Comparison of ENCODE assay signal across 31 mouse cellular contexts in the genomic region with DNA sequence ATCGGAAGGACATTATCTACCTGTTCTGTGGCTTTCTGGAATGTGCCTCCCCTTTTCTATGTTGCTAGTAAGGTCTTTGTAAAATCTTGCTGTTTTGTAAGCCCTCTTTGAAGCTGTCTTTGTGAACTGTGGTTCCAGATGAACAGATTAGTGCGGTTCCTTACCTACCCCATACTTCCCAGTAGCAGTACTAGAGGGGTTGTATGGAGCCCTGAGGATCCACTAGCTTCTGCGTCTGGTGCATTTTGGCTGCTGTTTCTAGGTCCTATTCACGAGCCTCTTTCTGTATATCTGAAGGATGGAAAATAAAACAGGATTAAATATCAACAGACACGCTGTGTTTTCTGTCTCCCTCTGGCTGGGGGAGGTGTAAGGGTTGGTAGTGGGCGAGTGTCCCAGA. TPM values are rescaled to one million over a fixed set of nuclear protein-coding genes. Genes with fewer than 3 reads are reported as not detected.
A peak's percentile ranks its signal among the peaks of the same experiment; 100 is the strongest.
DNase-seq lines count a peak whose midpoint lies in the region; ATAC-seq lines count a peak whose summit lies in the region.
"Had no signal": no experiment of that assay in that cellular context is flagged by ENCODE, and none has a peak within 500 bp of the region (broad histone marks: within the 10 kb centered on the region; RNA-seq: fewer than 3 reads in every experiment).

No protein-coding gene starts in this region.

- intact Hi-C loops in heart, postnatal 36 days (cut with DNase I), result no loop called here

- DNase-seq in hindbrain, embryonic 14.5 days (ENCODE audit: low spot score), result no peak
- no peak for DNase-seq in kidney, adult 11 months
- peak; percentile 74 for DNase-seq in A20 (ENCODE audit: low read depth, low spot score)
- no peak for DNase-seq in heart, postnatal 36 days
- DNase-seq: adrenal gland, postnatal 25 days; cerebellum, adult 18-20 months; cerebellum, postnatal 14 days; forebrain, postnatal 0 days; gastrocnemius, postnatal 10 days; heart, postnatal 14 days; layer of hippocampus, postnatal 36 days; left cerebral cortex, postnatal 4 days; liver, postnatal 0 days; lung, postnatal 4 days; right cerebral cortex, postnatal 25 days had no signal

- peak overlapping the region; percentile 51; the same call in 1 of the 2 replicates for H3K27ac ChIP-seq in hindbrain, embryonic 14.5 days
- no peak overlapping the region for H3K27ac ChIP-seq in hindbrain, embryonic 12.5 days
- H3K27ac ChIP-seq in kidney, embryonic 15.5 days, result peak overlapping the region; percentile 100
- H3K27ac ChIP-seq in neural tube, embryonic 13.5 days (replicated peaks), result peak overlapping the region; percentile 100
- H3K27ac ChIP-seq: forebrain, embryonic 12.5 days; liver, embryonic 12.5 days; midbrain, embryonic 13.5 days had no signal

- H3K27me3 ChIP-seq in hindbrain, embryonic 14.5 days (ENCODE audit: control insufficient read depth, insufficient read depth, low read length), result peaks cover 98% of the 10 kb centered on the region
- H3K27me3 ChIP-seq in hindbrain, embryonic 12.5 days, result peaks cover 97% of the 10 kb centered on the region
- no peaks in the 10 kb centered on the region for H3K27me3 ChIP-seq in kidney, embryonic 15.5 days
- no peaks in the 10 kb centered on the region for H3K27me3 ChIP-seq in neural tube, embryonic 13.5 days

- no peaks in the 10 kb centered on the region for H3K9me3 ChIP-seq in hindbrain, embryonic 14.5 days (ENCODE audit: control insufficient read depth, low read length)
- no peaks in the 10 kb centered on the region for H3K9me3 ChIP-seq in hindbrain, embryonic 12.5 days (replicated peaks)
- H3K9me3 ChIP-seq in kidney, embryonic 15.5 days (replicated peaks), result no peaks in the 10 kb centered on the region
- H3K9me3 ChIP-seq in neural tube, embryonic 13.5 days, result no peaks in the 10 kb centered on the region
- H3K9me3 ChIP-seq: forebrain, embryonic 12.5 days; liver, embryonic 12.5 days; megakaryocyte, embryonic 14.5 days; midbrain, embryonic 13.5 days; stomach, embryonic 15.5 days had no signal

- H3K4me1 ChIP-seq in hindbrain, embryonic 14.5 days (replicated peaks; ENCODE audit: control insufficient read depth, insufficient read depth, low read length), result no peaks in the 10 kb centered on the region
- H3K4me1 ChIP-seq in hindbrain, embryonic 12.5 days, result peaks cover 6% of the 10 kb centered on the region; the same call in 1 of the 2 replicates
- H3K4me1 ChIP-seq in kidney, embryonic 15.5 days, result peaks cover 42% of the 10 kb centered on the region
- H3K4me1 ChIP-seq in neural tube, embryonic 13.5 days (replicated peaks), result peaks cover 44% of the 10 kb centered on the region
- H3K4me1 ChIP-seq: stomach, embryonic 15.5 days had no signal

- H3K9ac ChIP-seq in hindbrain, embryonic 14.5 days, result peak overlapping the region; percentile 34; the same call in 1 of the 2 replicates
- no peak overlapping the region for H3K9ac ChIP-seq in hindbrain, embryonic 12.5 days
- H3K9ac ChIP-seq in kidney, embryonic 15.5 days, result peak overlapping the region; percentile 96
- peak overlapping the region; percentile 100 for H3K9ac ChIP-seq in neural tube, embryonic 13.5 days
- H3K9ac ChIP-seq: forebrain, embryonic 12.5 days; forebrain, postnatal 0 days; liver, embryonic 12.5 days; liver, postnatal 0 days; midbrain, embryonic 13.5 days; stomach, embryonic 15.5 days had no signal

- WGBS in hindbrain, embryonic 14.5 days, result 10% methylated on average over 6 of the region's 6 CpGs
- WGBS in hindbrain, embryonic 12.5 days, result 10% methylated on average over 6 of the region's 6 CpGs
- WGBS in kidney, embryonic 15.5 days, result 32% methylated on average over 6 of the region's 6 CpGs
- 14% methylated on average over 6 of the region's 6 CpGs for WGBS in neural tube, embryonic 13.5 days

- peak overlapping the region; percentile 10; the same call in 1 of the 2 replicates for H3K4me3 ChIP-seq in hindbrain, embryonic 14.5 days (replicated peaks; ENCODE audit: low read length)
- no peak overlapping the region for H3K4me3 ChIP-seq in hindbrain, embryonic 12.5 days
- peak overlapping the region; percentile 80 for H3K4me3 ChIP-seq in kidney, embryonic 15.5 days (replicated peaks)
- H3K4me3 ChIP-seq in neural tube, embryonic 13.5 days, result peak overlapping the region; percentile 99
- H3K4me3 ChIP-seq: erythroblast, embryonic 14.5 days; forebrain, embryonic 12.5 days; liver, embryonic 12.5 days; megakaryocyte, embryonic 14.5 days; midbrain, embryonic 13.5 days; stomach, embryonic 15.5 days had no signal

- peak overlapping the region; percentile 46 for H3K4me2 ChIP-seq in hindbrain, embryonic 14.5 days (replicated peaks)
- no peak overlapping the region for H3K4me2 ChIP-seq in hindbrain, embryonic 12.5 days (replicated peaks)
- peak overlapping the region; percentile 90 for H3K4me2 ChIP-seq in kidney, embryonic 15.5 days
- H3K4me2 ChIP-seq in neural tube, embryonic 13.5 days, result peak overlapping the region; percentile 96
- H3K4me2 ChIP-seq: forebrain, embryonic 12.5 days; liver, embryonic 12.5 days; midbrain, embryonic 13.5 days; stomach, embryonic 15.5 days had no signal

- no peaks in the 10 kb centered on the region for H3K36me3 ChIP-seq in hindbrain, embryonic 14.5 days (replicated peaks; ENCODE audit: control insufficient read depth, insufficient read depth)
- no peaks in the 10 kb centered on the region for H3K36me3 ChIP-seq in hindbrain, embryonic 12.5 days
- H3K36me3 ChIP-seq in kidney, embryonic 15.5 days, result no peaks in the 10 kb centered on the region
- H3K36me3 ChIP-seq in neural tube, embryonic 13.5 days, result no peaks in the 10 kb centered on the region
- H3K36me3 ChIP-seq: forebrain, embryonic 12.5 days; liver, embryonic 12.5 days; midbrain, embryonic 13.5 days; stomach, embryonic 15.5 days had no signal

- no peak for ATAC-seq in hindbrain, embryonic 14.5 days (ENCODE audit: low FRiP score)
- no peak for ATAC-seq in hindbrain, embryonic 12.5 days (ENCODE audit: low FRiP score)
- ATAC-seq in kidney, embryonic 15.5 days (replicated peaks; ENCODE audit: low FRiP score), result no peak
- ATAC-seq in neural tube, embryonic 13.5 days (ENCODE audit: low read depth), result no peak
- ATAC-seq: forebrain, postnatal 0 days; intestine, postnatal 0 days; liver, embryonic 12.5 days; liver, postnatal 0 days; midbrain, embryonic 13.5 days had no signal

RNA-seq across cellular contexts. Expression of a gene that starts 2.4 kb away (rescaled TPM):
- polyA plus RNA-seq in hindbrain, embryonic 14.5 days (2014; fragmentation: Nextera tagmentation; extraction: Ambion mirVana), result 71.4 and 90.1 TPM in 2 replicates
- 60.0 and 64.5 TPM in 2 replicates for polyA plus RNA-seq in hindbrain, embryonic 12.5 days (2016; fragmentation: Nextera tagmentation; extraction: Ambion mirVana)
- 47.1 and 49.1 TPM in 2 replicates for polyA plus RNA-seq in kidney, embryonic 15.5 days (2015; fragmentation: Nextera tagmentation; extraction: Ambion mirVana)
- polyA plus RNA-seq in neural tube, embryonic 13.5 days (2015; fragmentation: Nextera tagmentation; extraction: Ambion mirVana), result 171 and 174 TPM in 2 replicates
- total RNA-seq in heart, postnatal 36 days (2021), result not detected
- total RNA-seq: forebrain, postnatal 0 days; granulocyte monocyte progenitor cell, adult 5-6 weeks; heart, postnatal 14 days; layer of hippocampus, postnatal 36 days; left cerebral cortex, postnatal 4 days; monocyte, adult 5-6 weeks; neutrophil, adult 5-6 weeks had no signal
- polyA plus RNA-seq: cortical plate, adult 2 months; erythroblast, embryonic 14.5 days; forebrain, embryonic 12.5 days; forebrain, postnatal 0 days; heart, embryonic 14.5 days; liver, postnatal 0 days; midbrain, embryonic 13.5 days had no signal

RNA-seq across cellular contexts. Expression of a gene that starts 3.4 kb away (rescaled TPM):
- polyA plus RNA-seq in hindbrain, embryonic 14.5 days (2014; fragmentation: Nextera tagmentation; extraction: Ambion mirVana), result 40.8 and 45.6 TPM in 2 replicates
- polyA plus RNA-seq in hindbrain, embryonic 12.5 days (2016; fragmentation: Nextera tagmentation; extraction: Ambion mirVana), result 9.6 and 11.0 TPM in 2 replicates
- 58.5 and 62.7 TPM in 2 replicates for polyA plus RNA-seq in kidney, embryonic 15.5 days (2015; fragmentation: Nextera tagmentation; extraction: Ambion mirVana)
- polyA plus RNA-seq in neural tube, embryonic 13.5 days (2015; fragmentation: Nextera tagmentation; extraction: Ambion mirVana), result 124 and 125 TPM in 2 replicates
- total RNA-seq in heart, postnatal 36 days (2021), result not detected
- total RNA-seq: forebrain, postnatal 0 days; granulocyte monocyte progenitor cell, adult 5-6 weeks; heart, postnatal 14 days; layer of hippocampus, postnatal 36 days; left cerebral cortex, postnatal 4 days; monocyte, adult 5-6 weeks; neutrophil, adult 5-6 weeks had no signal
- polyA plus RNA-seq: cortical plate, adult 2 months; erythroblast, embryonic 14.5 days; forebrain, embryonic 12.5 days; forebrain, postnatal 0 days; heart, embryonic 14.5 days; midbrain, embryonic 13.5 days had no signal

RNA-seq across cellular contexts. Expression of a gene that starts 8.1 kb away (rescaled TPM):
- 41.2 and 50.6 TPM in 2 replicates for polyA plus RNA-seq in hindbrain, embryonic 14.5 days (2014; fragmentation: Nextera tagmentation; extraction: Ambion mirVana)
- polyA plus RNA-seq in hindbrain, embryonic 12.5 days (2016; fragmentation: Nextera tagmentation; extraction: Ambion mirVana), result 4.4 and 8.1 TPM in 2 replicates
- polyA plus RNA-seq in kidney, embryonic 15.5 days (2015; fragmentation: Nextera tagmentation; extraction: Ambion mirVana), result 8.9 and 9.8 TPM in 2 replicates
- polyA plus RNA-seq in neural tube, embryonic 13.5 days (2015; fragmentation: Nextera tagmentation; extraction: Ambion mirVana), result 81.7 and 114 TPM in 2 replicates
- not detected for total RNA-seq in heart, postnatal 36 days (2021)
- total RNA-seq: forebrain, postnatal 0 days; granulocyte monocyte progenitor cell, adult 5-6 weeks; heart, postnatal 14 days; layer of hippocampus, postnatal 36 days; left cerebral cortex, postnatal 4 days; monocyte, adult 5-6 weeks; neutrophil, adult 5-6 weeks had no signal
- polyA plus RNA-seq: cortical plate, adult 2 months; embryonic facial prominence, embryonic 14.5 days; erythroblast, embryonic 14.5 days; forebrain, embryonic 12.5 days; forebrain, postnatal 0 days; heart, embryonic 14.5 days; liver, embryonic 12.5 days; liver, postnatal 0 days; midbrain, embryonic 13.5 days had no signal

RNA-seq across cellular contexts. Expression of a gene that starts 13.3 kb away (rescaled TPM):
- 140 and 157 TPM in 2 replicates for polyA plus RNA-seq in hindbrain, embryonic 14.5 days (2014; fragmentation: Nextera tagmentation; extraction: Ambion mirVana)
- polyA plus RNA-seq in hindbrain, embryonic 12.5 days (2016; fragmentation: Nextera tagmentation; extraction: Ambion mirVana), result 74.3 and 126 TPM in 2 replicates
- 18.8 and 20.2 TPM in 2 replicates for polyA plus RNA-seq in kidney, embryonic 15.5 days (2015; fragmentation: Nextera tagmentation; extraction: Ambion mirVana)
- 67.1 and 88.3 TPM in 2 replicates for polyA plus RNA-seq in neural tube, embryonic 13.5 days (2015; fragmentation: Nextera tagmentation; extraction: Ambion mirVana)
- total RNA-seq in heart, postnatal 36 days (2021), result under 1 TPM; 0.19 to 0.22 TPM
- total RNA-seq: forebrain, postnatal 0 days; layer of hippocampus, postnatal 36 days; left cerebral cortex, postnatal 4 days; monocyte, adult 5-6 weeks; neutrophil, adult 5-6 weeks had no signal
- polyA plus RNA-seq: cortical plate, adult 2 months; erythroblast, embryonic 14.5 days; forebrain, embryonic 12.5 days; forebrain, postnatal 0 days had no signal

RNA-seq across cellular contexts. Expression of a gene that starts 18.6 kb away (rescaled TPM):
- 10.7 and 22.4 TPM in 2 replicates for polyA plus RNA-seq in hindbrain, embryonic 14.5 days (2014; fragmentation: Nextera tagmentation; extraction: Ambion mirVana)
- polyA plus RNA-seq in hindbrain, embryonic 12.5 days (2016; fragmentation: Nextera tagmentation; extraction: Ambion mirVana), result 0.36 and 0.46 TPM in 2 replicates
- polyA plus RNA-seq in kidney, embryonic 15.5 days (2015; fragmentation: Nextera tagmentation; extraction: Ambion mirVana), result 22.3 and 27.2 TPM in 2 replicates
- polyA plus RNA-seq in neural tube, embryonic 13.5 days (2015; fragmentation: Nextera tagmentation; extraction: Ambion mirVana), result 72.9 and 74.7 TPM in 2 replicates
- total RNA-seq in heart, postnatal 36 days (2021), result not detected
- total RNA-seq: forebrain, postnatal 0 days; granulocyte monocyte progenitor cell, adult 5-6 weeks; heart, postnatal 14 days; layer of hippocampus, postnatal 36 days; left cerebral cortex, postnatal 4 days; monocyte, adult 5-6 weeks; neutrophil, adult 5-6 weeks had no signal
- polyA plus RNA-seq: cortical plate, adult 2 months; erythroblast, embryonic 14.5 days; forebrain, embryonic 12.5 days; forebrain, postnatal 0 days; heart, embryonic 14.5 days; liver, embryonic 12.5 days; liver, postnatal 0 days; midbrain, embryonic 13.5 days had no signal
